Mouse (Mus musculus) forebrain, postnatal 0 days (tissue): ENCODE measurements around the gene Mrpl48. TPM values are rescaled to one million over a fixed set of nuclear protein-coding genes. Genes with fewer than 3 reads are reported as not detected.

Source experiments
- ATAC-seq: fragments of 200-750 bp; cut with Nextera tagmentation; 2 replicates; pipeline ENCODE4 v1.8.0; 2017; ENCODE audit warnings: mild to moderate bottlenecking, moderate library complexity
- DNase-seq: peaks from one replicate; pipeline ENCODE4 v3.0.0-alpha.2; 2015
- H3K27ac ChIP-seq: fragments of 300-500 bp; sonication (generic); 2 replicates; pipeline ENCODE4 v1.5.1; 2014; ENCODE audit warnings: low read depth, mild to moderate bottlenecking, antibody characterized with exemption, low read length, moderate library complexity, mixed read lengths
- H3K27me3 ChIP-seq: fragments of 300-500 bp; sonication (generic); 2 replicates; pipeline ENCODE4 v1.6.1; 2014; ENCODE audit warnings: mild to moderate bottlenecking, low read length, mixed read lengths; ENCODE audit not compliant: insufficient read depth
- H3K36me3 ChIP-seq: fragments of 300-500 bp; sonication (generic); 2 replicates; pipeline ENCODE4 v1.6.1; 2014; ENCODE audit warnings: mild to moderate bottlenecking, moderate library complexity; ENCODE audit not compliant: insufficient read depth
- H3K4me1 ChIP-seq: fragments of 300-500 bp; sonication (generic); 2 replicates; pipeline ENCODE4 v1.6.1; 2014; ENCODE audit warnings: antibody characterized with exemption; ENCODE audit not compliant: insufficient read depth
- H3K4me2 ChIP-seq: fragments of 300-500 bp; sonication (generic); 2 replicates; pipeline ENCODE4 v1.6.1; 2014; ENCODE audit warnings: low read depth, mild to moderate bottlenecking, moderate library complexity
- H3K4me3 ChIP-seq: fragments of 300-500 bp; sonication (generic); 2 replicates; pipeline ENCODE4 v1.5.1; 2014; ENCODE audit warnings: low read depth, low read length, mixed read lengths
- H3K9ac ChIP-seq: fragments of 300-500 bp; sonication (generic); 2 replicates; pipeline ENCODE4 v1.6.1; 2014; ENCODE audit warnings: mild to moderate bottlenecking
- H3K9me3 ChIP-seq: fragments of 300-500 bp; sonication (generic); 2 replicates; pipeline ENCODE4 v1.6.1; 2016; ENCODE audit warnings: low read length
- CTCF ChIP-seq: sonication (generic); IDR thresholded peaks from 2 replicates; pipeline ENCODE4 v1.5.1; 2016; ENCODE audit warnings: antibody characterized with exemption, control low read depth, low read depth
- WGBS: fragments of 180-500 bp; shearing (Covaris S2); extraction: QIAGEN DNeasy Blood & Tissue Kit; methylation state at CpG from one replicate; pipeline ENCODE4 v1.1.7; 2014; 5-methylcytosine and 5-hydroxymethylcytosine counted together
- polyA plus RNA-seq: library from polyadenylated mRNA; unstranded; fragments of >200 nt; fragmentation: Nextera tagmentation; extraction: Ambion mirVana; gene quantifications from 2 replicates; pipeline ENCODE4 v1.2.1, GENCODE M21; 2015
- total RNA-seq: library from RNA; depleted of rRNA; stranded (reverse); fragments of >200 nt; gene quantifications from 2 replicates; pipeline ENCODE4 v1.2.3, GENCODE M21; 2014

Mrpl48 gene
- total and polyA plus RNA-seq, 2 experiments from 2014 or later: 28.9 to 88.4 TPM

GRCm38 (mm10) chr7:100520204-100520603, 87.9 kb downstream of the Mrpl48 start:
- Histone ChIP-seq H3K4me3 (no peak overlapping the region), H3K4me2 (no peak overlapping the region), H3K36me3 (no peaks in the 10 kb centered on the region), H3K27ac (no peak overlapping the region), H3K9ac (no peak overlapping the region), H3K27me3 (no peaks in the 10 kb centered on the region), H3K9me3 (no peaks in the 10 kb centered on the region), H3K4me1 (no peaks in the 10 kb centered on the region)
- ATAC-seq: no peak
- DNase-seq: no peak
- WGBS: 73% methylated on average over 7 of the region's 7 CpGs
- no peak for TF ChIP-seq CTCF

- DNase-seq: peak; percentile 39
Observed at GRCm38 (mm10) chr7:100514573-100514972, 93.5 kb downstream of the Mrpl48 start, which contains the start of gene Dnajb13. Dnajb13 (minus strand) TSS chr7:100514960.

GRCm38 (mm10) chr7:100511602-100512001, 96.5 kb downstream of the Mrpl48 start:
- H3K27ac ChIP-seq: no peak overlapping the region

More at GRCm38 (mm10) chr7:100514573-100514972, 93.5 kb downstream of the Mrpl48 start, which contains the start of gene Dnajb13:
- Histone ChIP-seq H3K27ac (no peak within 1 kb of the TSS), H3K9ac (no peak within 1 kb of the TSS), H3K4me2 (peak within 1 kb of the TSS; percentile 29), H3K27me3 (no peaks in the 10 kb centered on the region), H3K9me3 (no peaks in the 10 kb centered on the region), H3K4me1 (no peaks in the 10 kb centered on the region), H3K4me3 (peak within 1 kb of the TSS; percentile 3; the same call in 1 of the 2 replicates), H3K36me3 (no peaks in the 10 kb centered on the region)
- ATAC-seq: peak; percentile 87
- no peak for TF ChIP-seq CTCF
- 52% methylated on average over 11 of the region's 11 CpGs for WGBS

GRCm38 (mm10) chr7:100508670-100509069, 99.4 kb downstream of the Mrpl48 start:
- no peak for TF ChIP-seq CTCF
- Histone ChIP-seq H3K27ac (no peak overlapping the region), H3K4me1 (no peaks in the 10 kb centered on the region), H3K9me3 (no peaks in the 10 kb centered on the region), H3K4me2 (no peak overlapping the region), H3K36me3 (no peaks in the 10 kb centered on the region), H3K9ac (no peak overlapping the region), H3K27me3 (no peaks in the 10 kb centered on the region), H3K4me3 (no peak overlapping the region)
- ATAC-seq (no peak), DNase-seq (no peak)
- 77% methylated on average over 3 of the region's 3 CpGs for WGBS

More at GRCm38 (mm10) chr7:100511602-100512001, 96.5 kb downstream of the Mrpl48 start:
- 90% methylated on average over 8 of the region's 8 CpGs for WGBS
- H3K4me3 ChIP-seq: no peak overlapping the region
- H3K36me3 ChIP-seq: no peaks in the 10 kb centered on the region
- no peaks in the 10 kb centered on the region for H3K4me1 ChIP-seq
- ATAC-seq (no peak), DNase-seq (no peak)
- H3K9ac ChIP-seq: no peak overlapping the region
- TF ChIP-seq CTCF: no peak
- H3K27me3 ChIP-seq: no peaks in the 10 kb centered on the region
- H3K4me2 ChIP-seq: no peak overlapping the region
- no peaks in the 10 kb centered on the region for H3K9me3 ChIP-seq

- ATAC-seq (no peak), DNase-seq (no peak)
- Histone ChIP-seq H3K27me3 (no peaks in the 10 kb centered on the region), H3K4me2 (no peak overlapping the region), H3K4me1 (no peaks in the 10 kb centered on the region), H3K9me3 (no peaks in the 10 kb centered on the region), H3K4me3 (no peak overlapping the region), H3K27ac (no peak overlapping the region), H3K36me3 (no peaks in the 10 kb centered on the region), H3K9ac (no peak overlapping the region)
- 79% methylated on average over 4 of the region's 4 CpGs for WGBS
- no peak for TF ChIP-seq CTCF
Observed at GRCm38 (mm10) chr7:100506494-100506893, 101.6 kb downstream of the Mrpl48 start.

- WGBS: 85% methylated on average over 13 of the region's 13 CpGs
Observed at GRCm38 (mm10) chr7:100504740-100505487, 103.2 kb downstream of the Mrpl48 start.

GRCm38 (mm10) chr7:100503076-100503475, 105.0 kb downstream of the Mrpl48 start:
- no peak overlapping the region for H3K27ac ChIP-seq
- WGBS: 94% methylated on average over 5 of the region's 5 CpGs
- H3K27me3 ChIP-seq: no peaks in the 10 kb centered on the region
- H3K4me1 ChIP-seq: no peaks in the 10 kb centered on the region
- no peaks in the 10 kb centered on the region for H3K36me3 ChIP-seq
- no peak for TF ChIP-seq CTCF
- H3K4me3 ChIP-seq: no peak overlapping the region
- no peak overlapping the region for H3K4me2 ChIP-seq
- ATAC-seq: no peak
- no peak overlapping the region for H3K9ac ChIP-seq
- DNase-seq: no peak
- no peaks in the 10 kb centered on the region for H3K9me3 ChIP-seq

More at GRCm38 (mm10) chr7:100504740-100505487, 103.2 kb downstream of the Mrpl48 start:
- H3K27ac ChIP-seq: no peak overlapping the region
- DNase-seq (no peak), ATAC-seq (no peak)
- no peaks in the 10 kb centered on the region for H3K9me3 ChIP-seq
- no peak overlapping the region for H3K9ac ChIP-seq
- no peak overlapping the region for H3K4me3 ChIP-seq
- no peaks in the 10 kb centered on the region for H3K36me3 ChIP-seq
- no peaks in the 10 kb centered on the region for H3K4me1 ChIP-seq
- TF ChIP-seq CTCF: no peak
- no peaks in the 10 kb centered on the region for H3K27me3 ChIP-seq
- H3K4me2 ChIP-seq: no peak overlapping the region
